Mouse (Mus musculus) embryonic fibroblast, embryonic 13.5 days (primary cell): ENCODE measurements at regions not wholly inside any gene's neighbourhood (a gene's known extent, or its start where the extent isn't known, plus 50 kb on each side); places are given as distances from the start of the nearest gene placed in this dataset.

Source experiments
- CTCF ChIP-seq: IDR thresholded peaks from 2 replicates; pipeline ENCODE4 v1.5.1; 2011; ENCODE audit warnings: mild to moderate bottlenecking, control low read depth, low read length, moderate library complexity, borderline replicate concordance; ENCODE audit not compliant: insufficient read depth
- POLR2A ChIP-seq: IDR thresholded peaks from 2 replicates; pipeline ENCODE4 v1.6.1; 2011; ENCODE audit warnings: low read depth, mild to moderate bottlenecking, control low read depth, low read length, moderate library complexity

DNA sequence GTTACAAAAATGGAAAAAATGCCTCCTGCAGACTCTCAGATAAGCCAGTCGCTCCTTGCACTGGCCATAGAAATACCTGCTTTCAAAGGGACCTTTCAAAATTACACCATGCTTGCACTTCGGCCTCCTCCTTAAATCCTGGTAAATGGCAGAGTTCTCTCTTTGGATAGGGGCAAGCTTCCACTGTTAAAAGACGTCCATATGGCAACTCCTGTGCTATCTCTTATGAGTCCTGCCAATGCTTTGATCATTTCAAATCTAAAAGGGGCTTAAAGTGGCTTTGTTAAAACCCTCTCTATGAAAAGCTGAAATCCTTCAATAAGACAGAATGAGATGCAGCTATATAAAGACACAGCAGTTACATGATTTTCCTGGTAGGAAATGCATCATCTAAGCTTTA lies 55.2 kb upstream of the Fshr start:
- TF ChIP-seq CTCF (no peak), POLR2A (no peak)
